Mouse (Mus musculus): ENCODE measurements at regions not wholly inside any gene's neighbourhood (a gene's known extent, or its start where the extent isn't known, plus 50 kb on each side); places are given as distances from the start of the nearest gene placed in this dataset.

GRCm38 (mm10) chr11:19670853-19671530 lies 253.2 kb upstream of the Spred2 start:
- no peak for DNase-seq (ENCODE audit: low read depth)

GRCm38 (mm10) chr11:19673012-19673411 lies 251.2 kb upstream of the Spred2 start:
- DNase-seq (ENCODE audit: low read depth): no peak

GRCm38 (mm10) chr11:19676514-19676913 lies 247.7 kb upstream of the Spred2 start:
- no peak for DNase-seq (ENCODE audit: low read depth)

GRCm38 (mm10) chr11:19679041-19679440 lies 245.1 kb upstream of the Spred2 start:
- no peak for DNase-seq (ENCODE audit: low read depth)

- no peak for DNase-seq (ENCODE audit: low read depth)
Measured at GRCm38 (mm10) chr11:19679669-19680068, 244.5 kb upstream of the Spred2 start.

- no peak for DNase-seq (ENCODE audit: low read depth)
Measured at GRCm38 (mm10) chr11:19701198-19701597, 223.0 kb upstream of the Spred2 start.

- no peak for DNase-seq (ENCODE audit: low read depth)
Measured at GRCm38 (mm10) chr11:19708821-19709220, 215.4 kb upstream of the Spred2 start.

GRCm38 (mm10) chr11:19709337-19709736 lies 214.8 kb upstream of the Spred2 start:
- no peak for DNase-seq (ENCODE audit: low read depth)

- no peak for DNase-seq (ENCODE audit: low read depth)
Measured at GRCm38 (mm10) chr11:19713091-19713490, 211.1 kb upstream of the Spred2 start.

- no peak for DNase-seq (ENCODE audit: low read depth)
Measured at GRCm38 (mm10) chr11:19713597-19713996, 210.6 kb upstream of the Spred2 start.

- no peak for DNase-seq (ENCODE audit: low read depth)
Measured at GRCm38 (mm10) chr11:19714211-19714610, 210.0 kb upstream of the Spred2 start.

GRCm38 (mm10) chr11:19714888-19715595 lies 209.1 kb upstream of the Spred2 start:
- no peak for DNase-seq (ENCODE audit: low read depth)

GRCm38 (mm10) chr11:19718165-19718564 lies 206.0 kb upstream of the Spred2 start:
- no peak for DNase-seq (ENCODE audit: low read depth)

GRCm38 (mm10) chr11:19729031-19729430 lies 195.1 kb upstream of the Spred2 start:
- DNase-seq (ENCODE audit: low read depth): no peak

- DNase-seq (ENCODE audit: low read depth): no peak
Measured at GRCm38 (mm10) chr11:19730747-19731146, 193.4 kb upstream of the Spred2 start.

GRCm38 (mm10) chr11:19736076-19736475 lies 188.1 kb upstream of the Spred2 start:
- DNase-seq (ENCODE audit: low read depth): no peak

- DNase-seq (ENCODE audit: low read depth): no peak
Measured at GRCm38 (mm10) chr11:19736926-19737325, 187.2 kb upstream of the Spred2 start.

- DNase-seq (ENCODE audit: low read depth): no peak
Measured at GRCm38 (mm10) chr11:19737331-19737730, 186.8 kb upstream of the Spred2 start.

GRCm38 (mm10) chr11:19737807-19738206 lies 186.4 kb upstream of the Spred2 start:
- no peak for DNase-seq (ENCODE audit: low read depth)

GRCm38 (mm10) chr11:19739527-19740151 lies 184.5 kb upstream of the Spred2 start:
- no peak for DNase-seq (ENCODE audit: low read depth)

- no peak for DNase-seq (ENCODE audit: low read depth)
Measured at GRCm38 (mm10) chr11:19740562-19740961, 183.6 kb upstream of the Spred2 start.

- no peak for DNase-seq (ENCODE audit: low read depth)
Measured at GRCm38 (mm10) chr11:19747097-19747972, 176.8 kb upstream of the Spred2 start.
